Mouse (Mus musculus) cerebellum, postnatal 25 days (tissue): ENCODE data around the gene Chek1.
A peak's percentile ranks its signal among the peaks of the same experiment; 100 is the strongest.

Experiments used
- DNase-seq, 2 experiments: peaks; one replicate each; pipeline ENCODE4 v3.0.0; 2021; ENCODE audit warnings: mixed read lengths in 2 of 2

Gene Chek1

DNA sequence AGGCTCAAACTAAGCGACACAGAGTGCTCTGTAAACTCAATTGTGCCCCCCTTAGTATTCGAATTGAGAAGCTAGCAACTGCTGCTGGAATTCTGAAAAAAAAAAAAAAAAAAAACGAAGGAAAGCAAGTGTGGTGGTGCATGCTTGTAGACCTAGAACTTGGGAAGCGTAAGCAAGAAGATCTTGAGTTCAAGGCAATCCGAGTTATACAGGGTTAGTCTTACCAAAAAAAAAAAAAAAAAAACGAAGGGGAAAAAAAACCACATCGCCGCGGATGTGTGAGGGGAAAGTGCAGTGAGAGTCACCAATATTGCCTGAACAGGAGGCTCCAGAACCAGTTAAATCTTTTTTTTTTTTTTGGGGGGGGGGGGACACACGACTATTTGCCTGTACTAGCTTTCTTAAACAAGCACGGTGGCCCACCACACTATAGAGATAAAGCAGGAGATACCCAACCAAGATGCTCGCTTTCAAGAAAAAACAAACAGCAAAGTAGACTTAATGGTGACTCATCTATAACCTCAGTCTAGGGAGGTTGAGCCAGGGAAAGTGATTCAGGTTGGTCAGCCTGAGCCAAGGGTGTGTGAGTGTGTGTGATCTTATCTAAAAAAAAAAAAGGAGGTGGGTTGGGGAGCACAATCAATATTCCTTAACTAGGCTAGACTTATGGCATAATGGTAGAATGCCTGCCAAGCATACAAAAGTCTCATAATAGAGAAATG, at the start of gene Chek1:
TSS of gene Chek1 (minus strand) at position 32 of the 722 bp plus-strand sequence.
- no peak for DNase-seq

DNA sequence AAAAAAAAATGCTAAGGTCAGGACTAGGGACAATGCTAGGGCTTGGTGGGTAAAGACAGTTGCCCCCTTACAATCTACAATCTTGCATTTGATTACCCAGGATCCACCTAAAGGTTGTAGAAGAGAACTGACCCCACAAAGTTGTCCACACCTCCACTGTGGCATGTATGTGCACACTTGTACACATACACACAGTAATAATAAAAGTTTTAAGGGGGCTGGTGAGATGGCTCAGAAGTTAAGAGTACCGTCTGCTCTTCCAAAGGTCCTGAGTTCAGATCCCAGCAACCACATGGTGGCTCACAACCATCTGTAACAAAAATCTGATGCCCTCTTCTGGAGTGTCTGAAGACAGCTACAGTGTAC, 42.2 kb upstream of the Chek1 start:
- peak in 1 of 2 experiments; percentile 8 for DNase-seq

GRCm38 (mm10) chr9:36768156-36769047, 41.5 kb upstream of the Chek1 start:
- peak; percentile 64 to 69 for DNase-seq

GRCm38 (mm10) chr9:36767203-36768143, 40.6 kb upstream of the Chek1 start, which contains the start of gene Stt3a:
Stt3a (minus strand) TSS chr9:36767679.
- peak; percentile 99 to 100 for DNase-seq

DNA sequence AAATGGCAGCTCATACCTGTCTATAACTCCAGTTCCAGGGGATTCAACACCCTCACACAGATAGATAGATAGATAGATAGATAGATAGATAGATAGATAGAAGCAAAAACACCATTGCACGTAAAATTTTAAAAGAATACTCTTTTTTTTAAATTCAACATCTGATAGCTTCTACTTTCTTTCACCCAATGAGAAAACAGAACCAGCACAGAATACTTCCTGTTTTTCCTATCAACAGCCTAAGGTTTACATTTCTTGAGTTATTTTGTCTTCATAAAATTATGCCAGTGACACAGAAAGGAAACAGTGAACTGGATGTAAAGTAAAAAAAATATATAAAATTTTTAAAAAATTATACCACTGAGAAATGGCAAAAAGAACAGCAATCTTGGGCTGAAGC, 37.5 kb upstream of the Chek1 start:
- no peak for DNase-seq

- peak; percentile 94 to 95 for DNase-seq
Observed at GRCm38 (mm10) chr9:36726131-36727033, 483 bp downstream of the Chek1 start.

GRCm38 (mm10) chr9:36716624-36717023, 10.2 kb downstream of the Chek1 start:
- no peak for DNase-seq

DNA sequence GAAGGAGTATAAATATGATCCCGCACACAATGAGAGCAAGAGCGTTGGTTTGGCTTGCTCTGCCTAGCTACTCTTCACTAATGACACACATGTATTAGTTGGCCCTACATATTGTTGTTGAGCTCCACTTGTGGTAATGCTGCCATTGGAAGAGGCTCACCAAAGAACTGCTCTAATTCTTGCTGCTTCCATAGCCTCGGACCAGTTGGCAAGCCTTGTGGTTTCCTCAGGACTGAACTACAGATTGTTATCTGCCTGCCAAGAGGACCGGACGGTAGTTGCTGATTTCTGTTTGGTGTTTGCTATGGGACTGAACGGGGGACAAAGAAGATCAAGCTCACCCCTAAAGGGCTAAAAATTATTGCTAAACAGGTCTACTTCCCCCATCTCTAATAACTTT, 19.6 kb downstream of the Chek1 start:
- DNase-seq = no peak

GRCm38 (mm10) chr9:36705923-36706322, 20.9 kb downstream of the Chek1 start:
- DNase-seq = no peak

- no peak for DNase-seq
Observed at GRCm38 (mm10) chr9:36694276-36694675, 32.6 kb downstream of the Chek1 start.

- DNase-seq = no peak
Observed at GRCm38 (mm10) chr9:36692920-36693319, 33.9 kb downstream of the Chek1 start, which contains the start of gene Acrv1. Acrv1 (plus strand) TSS chr9:36693220.

- DNase-seq = no peak
Observed at GRCm38 (mm10) chr9:36687329-36687728, 39.5 kb downstream of the Chek1 start.

DNA sequence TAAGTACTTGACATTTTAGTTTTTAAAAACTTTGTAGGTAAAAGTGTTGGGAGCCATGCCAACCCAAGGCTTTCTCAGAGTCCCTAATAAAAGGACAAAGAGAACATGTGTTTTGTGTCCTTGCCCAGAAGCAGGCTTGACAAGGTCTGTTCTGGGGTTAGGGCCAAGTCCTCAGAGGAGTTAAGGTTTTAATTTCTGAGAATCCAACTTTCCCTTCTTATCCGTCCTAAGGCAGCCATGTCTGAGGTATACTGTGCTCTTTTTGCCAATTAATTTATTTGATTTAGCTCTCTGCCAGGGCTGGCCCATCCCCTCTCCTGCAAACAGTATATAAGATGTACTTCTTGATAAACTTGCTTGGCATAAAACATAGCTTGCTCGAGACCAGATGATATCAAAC, 45.4 kb downstream of the Chek1 start:
- DNase-seq = no peak
